Mouse (Mus musculus): ENCODE results near the gene Mylpf.
"Not testable (repeated sequence)": the region's sequence is repeated elsewhere in the genome, so short reads cannot be mapped to it uniquely, and the experiment has no call there.

Mylpf gene

DNA sequence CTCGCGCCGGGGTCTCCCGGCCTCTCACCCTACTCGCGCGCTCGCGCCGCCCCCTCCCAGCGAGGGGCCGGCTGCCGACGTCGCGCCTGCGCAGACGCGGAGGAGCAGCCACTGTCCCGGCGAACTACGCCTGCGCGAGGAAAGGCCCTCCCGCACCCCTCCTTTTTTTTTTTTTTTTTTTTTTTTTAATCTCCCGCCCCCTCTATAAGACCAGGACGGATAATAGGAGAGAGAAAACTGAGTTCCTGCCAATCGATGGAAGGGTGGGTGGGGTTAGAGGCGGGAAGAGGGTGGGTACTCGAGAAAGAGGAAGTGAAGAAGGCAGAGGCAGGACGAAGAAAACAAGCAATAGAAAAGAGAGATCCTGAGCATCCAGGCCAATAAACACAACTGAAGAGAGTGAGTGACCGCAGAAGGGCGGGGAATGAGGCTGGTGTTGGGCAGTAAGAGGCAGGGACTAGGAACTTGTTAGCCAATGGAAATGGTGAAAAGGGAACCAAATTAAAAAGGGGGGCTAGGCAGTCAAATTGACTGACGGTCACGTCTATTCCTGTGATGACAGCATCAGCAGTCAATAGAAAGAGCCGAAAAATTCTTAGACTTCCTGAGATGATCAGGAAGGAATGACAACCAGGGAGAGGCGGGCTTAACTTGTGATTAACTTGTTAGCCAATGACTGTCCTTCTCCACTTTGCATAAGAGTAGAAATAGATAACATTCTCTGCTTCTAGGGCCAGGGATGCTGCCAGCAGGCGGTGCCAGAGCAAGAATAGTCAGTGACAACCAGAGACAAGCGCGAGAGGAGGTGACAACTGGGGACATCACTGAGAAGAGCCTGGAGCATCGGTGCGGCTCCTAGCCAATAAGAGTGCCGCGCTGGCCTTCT, at the start of gene Mylpf:
Gene Mylpf, plus strand, starts transcription at position 338 of the 886 bp plus-strand sequence.
- DNase-seq (ENCODE audit: low spot score) = peak; percentile 95

DNA sequence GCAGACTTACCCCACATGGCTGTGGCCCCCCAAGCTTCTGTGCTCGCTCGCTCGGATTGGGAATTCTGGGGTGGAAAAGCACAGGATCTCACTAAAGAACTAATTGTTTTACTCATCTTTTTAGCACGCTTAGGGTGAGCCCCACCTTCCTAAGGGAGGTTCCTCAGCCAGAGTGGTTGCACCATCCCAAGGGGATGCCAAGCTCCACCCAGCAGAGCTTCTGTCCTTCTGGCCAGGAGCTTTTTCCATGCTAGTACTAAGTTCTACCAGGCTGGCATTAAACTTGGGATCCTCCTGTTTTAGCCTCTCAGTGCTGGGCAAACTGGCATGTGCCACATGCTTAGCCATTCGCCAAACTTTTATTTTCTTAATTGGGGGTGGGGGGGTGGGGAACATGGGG, 46.1 kb upstream of the Mylpf start:
- DNase-seq (ENCODE audit: low spot score) = no peak

DNA sequence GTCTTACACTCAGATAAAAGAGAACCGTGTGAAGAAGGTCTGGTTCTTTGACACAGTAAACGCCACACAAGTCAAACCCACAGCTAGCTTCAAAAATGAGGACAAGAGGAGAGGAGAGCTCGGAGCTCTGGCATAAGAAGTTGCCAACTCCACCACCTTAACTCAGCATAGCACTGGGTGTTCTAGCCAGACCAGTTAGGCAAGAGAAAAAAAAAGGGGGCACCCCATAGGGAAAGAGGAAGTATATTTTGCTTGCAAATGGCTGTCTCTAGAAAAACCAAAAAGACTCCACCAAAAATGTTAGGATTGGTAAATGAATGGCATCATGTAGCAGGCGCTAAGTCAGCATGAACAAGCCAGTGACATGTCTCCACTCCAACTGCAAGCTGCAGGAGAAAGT, 44.7 kb upstream of the Mylpf start:
- no peak for DNase-seq (ENCODE audit: low spot score)

DNA sequence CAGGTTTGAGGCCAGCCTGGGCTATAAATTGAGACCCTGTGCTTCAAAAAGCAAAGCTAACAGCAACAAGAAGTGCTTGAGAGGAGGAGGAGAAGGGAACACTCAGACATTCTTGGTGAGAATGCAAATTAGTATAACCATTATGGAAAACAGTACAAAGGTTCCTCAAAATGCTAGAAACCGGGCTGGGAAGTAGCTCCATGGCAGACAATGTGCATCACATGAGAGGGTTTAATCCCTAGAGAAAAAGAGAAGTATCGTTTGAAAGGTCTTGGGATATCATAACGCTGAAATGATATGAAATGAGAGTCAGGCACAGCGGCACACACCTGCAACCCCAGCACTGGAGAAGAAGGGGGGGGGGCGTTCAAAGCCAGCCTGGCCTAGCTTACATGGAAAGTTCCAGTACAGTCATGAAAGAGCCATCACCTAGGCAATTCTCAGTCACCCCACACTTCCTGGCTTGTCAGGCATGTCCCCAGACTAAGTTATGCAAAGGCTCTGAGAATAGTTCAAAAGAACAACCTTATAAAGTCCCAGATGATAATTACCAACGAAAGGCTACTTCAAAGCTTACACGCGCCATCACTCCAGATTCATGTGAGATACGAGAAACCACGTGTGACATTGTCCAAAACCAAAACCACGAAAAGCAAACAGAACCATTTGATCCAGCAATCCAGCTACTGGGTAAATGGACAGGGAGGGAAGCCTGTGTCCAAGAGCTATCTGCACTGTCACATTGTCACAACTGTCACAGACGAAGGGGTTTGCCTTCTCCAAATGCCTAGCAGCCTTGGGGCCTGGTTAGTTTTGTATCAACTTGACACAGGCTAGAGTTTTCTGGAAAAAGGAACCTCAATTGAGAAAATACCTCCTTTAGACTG, 42.8 kb upstream of the Mylpf start:
- DNase-seq (ENCODE audit: low spot score) = no peak

DNA sequence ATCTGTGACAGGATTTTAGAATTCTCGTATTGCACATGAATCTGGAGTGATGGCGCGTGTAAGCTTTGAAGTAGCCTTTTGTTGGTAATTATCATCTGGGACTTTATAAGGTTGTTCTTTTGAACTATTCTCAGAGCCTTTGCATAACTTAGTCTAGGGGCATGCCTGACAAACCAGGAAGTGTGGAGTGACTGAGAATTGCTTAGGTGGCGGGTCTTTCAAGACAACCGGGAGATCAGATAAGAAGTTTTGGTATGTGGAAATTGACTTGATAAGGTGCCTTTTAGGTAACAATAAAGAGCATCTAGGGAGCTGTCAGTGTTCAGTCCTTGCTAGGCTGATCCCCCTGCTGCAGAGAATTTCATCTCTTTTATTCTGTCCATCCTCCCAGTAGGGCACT, 42.2 kb upstream of the Mylpf start:
- no peak for DNase-seq (ENCODE audit: low spot score)

DNA sequence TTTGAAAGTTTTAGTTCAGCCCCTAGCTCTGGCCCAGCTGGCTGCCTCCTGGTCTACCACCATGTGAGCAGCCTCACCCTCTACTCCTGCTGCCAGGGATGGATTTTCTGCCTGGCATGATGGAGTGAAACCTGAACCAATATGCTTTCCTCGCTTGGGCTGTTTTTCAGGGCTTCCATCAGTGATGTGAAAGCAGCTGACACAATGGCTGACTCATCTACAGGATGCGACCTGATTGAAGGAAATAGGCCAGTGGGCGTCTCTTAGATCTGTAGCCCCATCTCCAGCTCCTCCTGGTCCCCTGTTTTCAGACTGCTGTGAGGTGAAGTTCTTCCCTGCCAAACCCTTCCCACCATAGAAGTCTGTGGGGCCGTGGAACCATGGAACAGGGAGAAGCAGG, 31.8 kb upstream of the Mylpf start:
- DNase-seq (ENCODE audit: low spot score) = no peak

DNA sequence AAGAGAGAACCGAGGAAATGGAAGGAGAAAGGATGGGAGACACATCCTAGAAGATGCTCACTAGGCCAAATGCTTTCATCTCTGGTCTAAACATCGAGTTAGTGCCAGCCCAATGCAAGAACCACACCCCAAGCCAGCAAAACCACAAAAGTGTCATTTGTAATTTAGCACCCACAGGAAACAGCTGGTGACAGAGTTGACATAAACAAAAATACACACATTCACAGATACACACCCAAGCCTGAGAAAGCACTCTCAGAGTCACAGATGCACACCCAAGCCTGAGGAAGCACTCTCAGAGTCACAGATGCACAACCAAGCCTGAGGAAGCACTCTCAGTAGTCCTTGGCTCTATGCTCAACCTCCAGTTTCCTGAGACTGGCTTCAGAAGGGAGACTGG, 27.9 kb upstream of the Mylpf start:
- DNase-seq (ENCODE audit: low spot score) = no peak

DNA sequence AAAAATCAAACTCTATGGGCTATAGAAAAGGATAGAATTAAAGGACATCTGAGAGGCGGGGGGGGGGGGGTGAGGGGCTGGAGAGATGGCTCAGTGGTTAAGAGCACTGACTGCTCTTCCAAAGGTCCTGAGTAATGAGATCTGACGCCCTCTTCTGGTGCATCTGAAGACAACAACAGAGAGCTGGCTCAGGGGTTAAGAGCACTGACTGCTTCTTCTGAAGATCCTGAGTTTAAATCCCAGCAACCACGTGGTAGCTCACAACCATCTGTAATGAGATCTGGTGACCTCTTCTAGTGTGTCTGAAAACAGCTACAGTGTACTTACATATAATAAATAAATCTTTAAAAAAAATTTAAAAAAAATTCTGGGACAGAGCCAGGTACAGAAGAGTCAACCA, 27.0 kb upstream of the Mylpf start:
- not testable (repeated sequence) for DNase-seq (ENCODE audit: low spot score)

DNA sequence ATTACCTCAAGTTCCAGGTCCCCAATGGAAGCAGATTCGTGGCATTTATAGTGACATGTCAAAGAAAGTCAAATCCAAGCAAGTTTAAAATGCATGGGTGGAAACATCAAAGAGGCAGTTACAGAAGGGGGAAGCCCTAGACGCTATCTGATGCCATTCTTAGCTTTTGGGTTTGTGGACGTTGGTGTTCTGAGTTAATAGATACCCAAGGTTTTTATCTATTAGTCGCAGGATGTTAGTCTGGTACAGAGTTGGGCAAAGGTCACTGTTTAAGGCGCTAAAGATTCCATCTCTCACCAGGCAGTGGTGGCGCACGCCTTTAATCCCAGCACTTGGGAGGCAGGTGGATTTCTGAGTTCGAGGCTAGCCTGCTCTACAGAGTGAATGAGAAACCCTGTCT, 25.3 kb upstream of the Mylpf start:
- no peak for DNase-seq (ENCODE audit: low spot score)

DNA sequence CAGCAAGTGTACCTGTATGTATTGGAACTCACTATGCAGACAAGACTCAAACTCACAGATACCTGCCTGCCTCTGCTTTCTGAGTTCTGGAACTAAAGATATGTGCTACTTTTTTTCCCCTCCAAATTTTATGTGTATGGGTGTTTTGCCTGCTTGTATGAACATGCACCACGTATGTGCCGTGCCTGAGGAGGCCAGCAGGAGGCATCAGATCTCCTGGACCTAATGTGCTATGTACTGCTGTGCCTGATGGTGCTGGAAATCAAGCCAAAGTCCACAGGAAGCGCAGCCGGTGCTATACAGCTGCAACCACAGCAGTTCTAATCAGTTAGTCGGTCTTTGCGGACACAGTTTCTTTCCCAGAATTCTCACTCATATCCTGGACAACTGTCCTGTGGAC, 24.9 kb upstream of the Mylpf start:
- no peak for DNase-seq (ENCODE audit: low spot score)

DNA sequence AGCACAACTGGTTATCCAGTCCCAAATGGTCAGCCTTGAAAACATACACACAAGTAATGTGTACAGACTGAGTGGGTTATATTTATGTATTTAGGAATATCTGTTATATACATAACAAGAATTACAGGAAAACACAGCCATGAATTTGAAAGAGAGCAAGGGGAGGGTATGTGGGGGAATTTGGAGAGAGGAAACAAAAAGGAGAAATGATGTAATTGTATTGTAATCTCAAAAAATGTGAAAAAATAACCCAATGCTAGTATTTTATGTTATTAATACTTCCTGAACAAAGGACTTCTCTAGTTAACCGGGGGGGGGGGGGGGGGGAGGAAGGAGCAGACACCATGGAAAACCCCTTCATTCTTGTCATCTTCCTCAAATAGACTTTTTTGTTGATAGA, 24.0 kb upstream of the Mylpf start:
- DNase-seq (ENCODE audit: low spot score) = no peak

DNA sequence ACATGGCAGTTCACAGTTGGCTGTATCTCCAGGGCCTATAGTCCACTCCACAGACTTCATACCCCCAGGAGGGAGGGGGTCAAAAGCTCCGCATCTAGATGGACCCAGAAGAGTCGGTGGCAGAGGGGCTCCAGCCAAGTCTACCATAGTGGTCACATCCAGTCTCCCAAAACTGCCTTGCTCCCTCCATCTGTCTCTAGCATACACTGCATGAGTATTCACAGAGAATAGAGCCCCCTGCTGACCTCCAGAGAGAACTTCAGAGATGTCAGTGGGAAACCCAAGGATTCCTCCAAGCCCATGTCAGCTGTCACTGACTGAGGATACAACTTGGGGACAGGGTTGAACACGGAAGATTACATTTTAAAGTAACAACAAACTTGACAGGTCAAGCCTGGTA, 23.1 kb upstream of the Mylpf start:
- DNase-seq (ENCODE audit: low spot score) = peak; percentile 66

DNA sequence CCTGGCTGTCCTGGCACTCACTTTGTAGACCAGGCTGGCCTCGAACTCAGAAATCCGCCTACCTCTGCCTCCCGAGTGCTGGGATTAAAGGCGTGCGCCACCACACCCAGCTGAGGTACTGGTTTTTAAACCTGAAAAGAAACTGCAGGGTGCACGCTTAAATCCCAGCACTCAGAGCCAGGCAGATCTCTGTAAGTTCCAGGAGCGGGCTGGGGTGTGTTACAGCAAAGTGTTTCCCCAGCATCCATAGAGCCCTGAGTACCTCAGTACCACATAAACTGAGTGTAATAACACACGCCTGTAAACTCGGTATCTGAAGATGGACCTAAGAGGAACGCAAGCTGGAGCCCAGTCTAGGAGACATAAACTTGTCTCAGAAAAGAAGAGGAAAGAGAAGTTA, 21.3 kb upstream of the Mylpf start:
- no peak for DNase-seq (ENCODE audit: low spot score)

DNA sequence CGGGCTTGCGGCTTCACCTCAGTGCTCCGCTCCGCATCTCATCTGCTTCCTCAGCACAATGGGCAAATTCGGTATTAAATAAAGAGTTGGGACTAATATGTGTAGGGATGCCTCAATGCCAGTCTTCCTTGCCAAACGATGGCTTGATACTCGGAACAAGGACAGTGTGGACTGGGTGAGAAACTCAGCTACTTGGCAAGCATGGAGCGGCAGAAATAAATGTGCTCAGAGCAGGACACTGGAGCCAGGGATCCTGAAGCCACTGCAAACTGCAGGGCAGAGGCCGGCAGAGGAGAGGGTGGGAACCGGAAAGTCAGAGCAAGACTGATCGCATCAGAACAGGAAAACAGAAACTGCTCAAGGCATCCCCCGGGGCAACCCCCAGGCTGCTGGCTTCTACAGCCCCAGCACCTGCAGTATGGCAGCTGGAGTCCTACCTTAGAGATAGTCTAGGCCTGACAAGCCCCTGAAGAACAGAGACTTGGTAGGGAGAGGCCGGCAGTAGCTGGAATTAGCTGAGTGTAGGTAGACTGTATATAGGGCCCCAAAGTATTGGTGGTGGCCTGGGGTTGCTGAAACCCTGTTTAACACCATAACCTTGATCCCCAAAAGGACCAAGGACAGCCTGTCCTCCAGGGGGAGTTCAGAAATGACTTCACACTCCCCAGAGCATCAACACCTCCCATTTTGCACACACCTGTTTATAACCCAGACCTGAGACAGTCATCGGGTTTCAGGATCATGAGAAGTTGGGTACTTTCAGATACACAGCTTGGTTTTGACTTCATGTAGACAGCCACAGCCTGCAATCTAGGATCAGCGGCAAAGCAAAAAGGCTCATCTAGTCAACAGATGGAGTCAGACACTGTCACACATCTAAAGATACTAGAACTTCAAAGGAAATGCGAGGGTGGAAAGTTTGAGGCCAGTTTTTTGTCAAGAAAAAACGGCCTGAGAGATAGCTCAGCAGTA, 20.1 kb upstream of the Mylpf start:
- no peak for DNase-seq (ENCODE audit: low spot score)

DNA sequence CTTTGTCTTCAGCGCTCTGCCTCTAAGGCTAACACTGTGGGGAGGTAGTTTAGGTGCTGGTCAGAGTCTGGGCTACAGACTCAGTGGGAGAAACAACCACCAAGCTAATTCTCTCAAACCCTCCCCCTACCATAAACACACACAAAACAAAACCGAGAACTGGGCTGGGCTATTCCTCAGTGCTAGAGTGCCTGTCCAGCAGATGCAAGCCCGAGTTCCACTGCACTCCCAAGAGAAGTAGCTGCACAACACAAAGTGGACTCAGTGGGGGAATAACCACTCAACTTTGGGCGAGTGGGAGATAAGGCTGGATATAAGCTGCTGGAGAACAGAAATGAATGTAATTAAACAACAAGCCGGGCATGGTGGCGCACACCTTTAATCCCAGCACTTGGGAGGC, 18.0 kb upstream of the Mylpf start:
- DNase-seq (ENCODE audit: low spot score) = no peak

DNA sequence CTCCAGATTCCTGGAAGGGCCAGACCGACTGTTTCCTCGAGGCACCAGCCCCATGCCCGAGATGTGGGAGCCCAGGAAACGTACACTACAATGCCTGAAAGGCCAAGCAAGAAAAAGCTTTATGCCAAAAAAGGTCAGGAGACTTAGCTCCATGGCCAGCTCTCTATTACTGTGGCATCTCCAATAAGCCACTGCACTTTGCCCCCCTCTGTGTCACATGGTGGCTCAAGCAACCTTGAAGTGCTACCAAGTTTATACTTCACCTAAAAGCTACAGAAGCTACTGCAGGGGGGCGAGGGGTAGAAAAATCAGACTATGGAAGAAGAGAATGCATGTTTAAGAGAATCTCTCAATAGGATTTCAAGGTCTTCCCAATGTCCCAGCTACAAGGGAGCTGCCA, 15.7 kb upstream of the Mylpf start:
- DNase-seq (ENCODE audit: low spot score) = no peak

DNA sequence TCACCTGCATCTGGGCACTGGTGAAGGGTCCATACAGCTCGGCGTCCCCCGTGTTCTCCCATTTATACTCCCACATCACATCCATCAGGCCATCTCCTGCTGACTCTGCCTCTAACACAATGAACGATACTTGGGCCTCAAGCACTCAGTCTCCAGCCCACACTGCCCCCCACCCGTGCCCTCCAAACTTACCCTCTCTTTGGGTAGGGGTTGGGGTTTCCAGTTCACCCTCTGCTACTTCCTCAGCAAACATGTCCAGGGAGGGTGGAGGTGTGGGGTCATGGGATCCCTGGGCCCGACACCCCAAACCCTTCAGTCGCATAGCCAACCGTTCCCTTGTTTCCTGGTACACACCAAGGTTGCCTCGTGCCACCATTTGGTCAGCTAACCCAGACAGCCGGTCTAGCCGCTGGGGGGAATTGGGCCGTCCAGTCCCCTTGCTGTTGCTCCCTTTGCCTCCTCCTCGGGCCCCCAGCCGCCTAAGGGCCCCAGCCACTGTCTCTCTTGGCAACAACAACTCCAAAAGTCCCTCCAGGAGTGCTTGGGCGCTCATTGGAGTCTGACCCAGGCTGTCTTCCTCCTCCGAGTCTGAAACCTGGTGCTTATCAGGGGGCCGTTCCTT, 14.6 kb upstream of the Mylpf start:
- DNase-seq (ENCODE audit: low spot score) = no peak

DNA sequence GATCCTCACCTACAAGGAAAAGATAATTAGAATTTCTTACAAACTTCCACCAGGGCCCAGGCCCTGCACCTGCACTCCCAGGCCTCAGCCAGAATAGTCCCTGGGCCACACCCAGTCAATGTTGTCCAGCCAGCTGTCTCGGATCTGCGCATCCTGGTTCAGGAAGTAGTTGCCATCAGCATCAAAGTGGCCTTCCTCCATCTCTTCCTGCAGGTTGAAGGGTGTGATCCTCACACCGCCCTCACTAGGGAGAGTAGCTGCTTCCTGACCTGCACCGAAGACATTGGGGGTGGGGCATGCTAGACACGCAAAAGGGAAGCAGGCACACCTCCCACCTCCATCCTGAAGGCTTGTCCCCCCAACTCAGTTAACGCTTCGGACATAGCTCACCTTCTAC, 14.1 kb upstream of the Mylpf start:
- DNase-seq (ENCODE audit: low spot score) = no peak

DNA sequence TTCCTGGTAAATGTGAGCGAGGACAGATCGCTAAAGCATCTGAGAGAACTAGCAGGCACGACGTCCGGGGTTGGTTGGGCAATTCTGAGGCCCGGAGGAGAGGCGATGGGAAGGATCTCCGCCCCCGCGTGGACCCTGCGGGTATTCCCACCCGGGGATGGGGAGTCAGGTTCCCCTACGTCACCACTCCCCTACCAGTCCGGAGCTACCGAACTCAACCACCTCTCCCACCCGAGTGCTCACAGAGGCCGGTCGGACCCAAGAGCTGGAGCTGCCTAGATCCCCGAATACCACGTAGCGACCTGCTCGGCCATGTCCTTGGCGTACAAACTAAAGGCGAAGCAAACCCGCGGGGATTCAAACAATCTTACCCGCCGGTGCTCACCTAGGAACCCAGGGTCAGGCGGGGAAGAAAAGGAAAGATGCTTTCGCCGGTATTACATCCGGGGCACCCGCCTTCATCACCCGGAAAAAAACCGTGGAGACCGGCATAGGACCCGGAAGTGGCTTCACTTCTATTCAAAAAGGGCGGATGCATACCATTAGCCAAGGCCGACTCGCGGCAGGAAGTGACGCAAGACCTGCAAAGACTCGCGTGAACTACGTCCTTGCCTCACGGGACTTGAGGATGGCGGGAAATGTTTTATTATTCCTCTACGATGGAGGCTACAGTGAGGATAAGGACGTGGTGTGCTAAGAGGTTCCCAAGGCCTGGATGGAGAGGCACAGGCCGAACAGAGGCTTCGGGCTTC, 13.0 kb upstream of the Mylpf start, which contains the start of gene Cd2bp2:
Gene Cd2bp2, minus strand, starts transcription at position 507 of the 752 bp plus-strand sequence.
- peak; percentile 99 for DNase-seq (ENCODE audit: low spot score)

DNA sequence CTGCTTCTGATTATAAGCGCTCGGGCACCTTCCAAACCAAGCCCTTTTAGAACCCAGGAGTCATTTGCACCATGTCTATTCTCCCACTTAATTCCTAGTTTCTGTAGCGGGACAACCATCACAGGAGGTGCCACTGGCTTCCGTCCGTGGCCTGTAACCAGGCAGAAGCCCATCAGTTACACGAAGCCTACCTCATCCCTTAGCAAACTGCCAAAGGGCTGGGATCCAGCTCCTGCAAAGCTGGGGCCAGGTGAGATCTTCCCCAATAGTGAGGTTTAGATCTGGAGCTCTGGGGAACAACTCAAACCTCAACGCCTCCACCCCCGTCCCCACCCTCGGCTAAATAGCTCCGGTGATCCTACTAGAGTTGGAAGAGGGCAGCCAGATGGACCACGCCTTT, 12.2 kb upstream of the Mylpf start:
- DNase-seq (ENCODE audit: low spot score) = no peak

DNA sequence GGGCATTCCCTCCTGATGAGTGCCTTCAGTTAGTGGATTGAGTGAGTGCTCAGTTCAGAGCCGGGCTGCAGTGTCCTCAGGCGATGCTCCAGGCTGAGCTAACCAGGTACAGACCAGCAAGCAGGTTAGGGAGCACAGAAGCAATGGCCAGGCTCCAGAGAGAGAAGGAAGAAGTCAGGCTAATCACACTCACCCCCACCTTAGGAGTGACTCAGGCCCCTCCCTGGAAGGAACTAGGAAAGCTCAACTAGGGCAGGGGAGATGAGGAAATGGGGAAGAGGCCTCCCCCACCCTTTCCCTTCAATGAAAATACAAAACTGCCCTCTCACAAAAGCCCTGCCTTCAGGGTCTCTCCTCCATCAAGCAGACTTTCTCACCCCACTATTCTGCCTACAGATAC, 2.1 kb upstream of the Mylpf start:
- no peak for DNase-seq (ENCODE audit: low spot score)
